Mouse (Mus musculus) B cell, adult 2 months (primary cell): ENCODE data around the gene Cps1.

Source experiments
- DNase-seq, 2 experiments: peaks; one replicate each; pipeline ENCODE4 v3.0.0; 2022

Gene Cps1

DNA sequence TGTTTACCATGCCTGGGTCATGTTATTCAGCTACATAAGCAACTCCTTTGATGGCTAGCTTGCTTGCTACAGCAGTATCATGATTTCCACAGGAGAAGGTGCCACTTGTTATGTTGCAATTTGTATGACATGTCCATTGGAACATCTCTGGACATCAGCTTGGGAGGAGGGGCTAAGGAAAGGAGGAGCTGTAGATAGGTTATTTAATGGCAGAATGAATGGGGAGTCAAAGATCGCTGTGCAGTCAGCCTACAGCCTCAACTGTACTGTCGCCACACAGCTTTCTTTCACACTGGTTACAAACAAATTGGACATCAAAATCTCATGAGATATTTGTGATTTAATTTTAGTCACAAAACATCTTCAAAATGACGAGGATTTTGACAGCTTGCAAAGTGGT is at the start of gene Cps1:
Gene Cps1, plus strand, starts transcription at position 230 of the 400 bp plus-strand sequence.
- no peak for DNase-seq

DNA sequence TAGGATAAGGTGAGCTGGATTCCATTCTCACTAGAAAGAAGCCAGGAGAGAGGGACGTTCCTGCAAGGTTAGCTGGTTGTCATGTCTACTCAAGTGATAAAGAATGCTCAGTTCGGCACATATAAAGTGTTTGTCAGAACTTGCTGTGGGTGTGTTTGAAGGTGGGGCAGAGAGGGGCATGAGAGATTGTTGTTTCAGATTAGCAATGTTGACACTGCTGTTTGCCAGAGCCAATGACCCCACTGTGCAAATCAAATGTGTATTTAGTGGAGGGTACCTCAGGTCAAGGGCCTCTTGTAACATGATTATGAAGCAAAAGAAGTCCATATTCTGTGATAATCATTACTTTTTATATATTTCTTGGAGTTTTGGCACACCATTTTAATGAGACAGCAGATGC is 45.1 kb upstream of the Cps1 start:
- no peak for DNase-seq

DNA sequence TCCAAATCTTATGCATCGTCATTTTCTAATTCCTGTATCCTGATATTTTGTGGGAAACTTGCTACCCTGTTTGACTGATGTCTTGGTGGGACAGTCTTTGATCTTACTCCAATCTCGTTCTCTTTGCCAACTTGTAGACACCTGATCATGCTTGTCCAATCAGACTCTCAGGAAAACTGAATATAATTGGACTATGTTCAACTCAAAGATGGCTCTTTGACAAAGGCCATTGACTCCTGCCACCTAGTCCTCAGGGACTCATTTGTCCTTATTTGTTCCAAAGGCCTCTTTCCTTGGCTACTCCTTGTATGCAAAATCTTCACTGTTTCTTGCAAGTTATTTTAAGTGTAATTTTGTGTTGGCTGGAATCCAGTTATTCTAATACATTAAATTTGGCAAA is 44.2 kb upstream of the Cps1 start:
- DNase-seq = no peak

DNA sequence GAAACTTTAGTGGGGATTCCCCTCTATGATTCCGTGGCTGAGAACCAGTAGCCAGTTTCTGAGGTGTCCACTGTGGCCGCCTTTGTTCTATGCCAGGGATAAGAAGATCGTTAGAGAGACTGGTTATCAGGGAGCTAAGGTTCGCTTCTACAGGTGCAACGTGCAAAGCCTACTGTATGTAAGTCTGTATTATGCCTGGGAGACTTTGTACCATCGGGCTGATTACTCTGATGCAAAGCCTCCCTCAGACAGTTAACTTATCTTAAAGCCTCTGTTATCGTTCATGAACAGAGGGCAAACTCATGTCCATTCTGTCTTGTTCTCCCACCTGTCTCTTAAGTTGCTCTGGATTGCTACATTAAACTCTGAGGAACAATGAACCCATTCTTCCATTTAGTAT is 43.7 kb upstream of the Cps1 start:
- DNase-seq = no peak

DNA sequence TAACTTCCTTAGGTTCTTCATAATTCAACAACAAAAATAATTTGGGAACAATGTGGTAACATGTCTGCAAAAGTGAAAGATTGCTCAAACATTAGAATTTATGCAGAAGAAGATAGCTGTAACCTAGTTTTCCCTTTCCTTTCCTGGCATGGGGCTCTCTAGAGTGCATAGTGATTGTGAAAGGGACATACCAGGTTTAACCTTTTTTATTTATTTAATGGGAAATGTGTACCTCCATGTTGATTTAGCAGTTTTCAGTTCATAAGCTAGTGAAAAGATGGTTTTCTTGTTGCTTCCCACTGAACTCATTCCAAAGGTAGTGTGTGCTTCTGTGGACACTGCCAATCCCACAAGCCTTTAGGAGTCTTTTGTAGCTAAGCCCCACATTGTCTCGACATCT is 30.4 kb upstream of the Cps1 start:
- no peak for DNase-seq

DNA sequence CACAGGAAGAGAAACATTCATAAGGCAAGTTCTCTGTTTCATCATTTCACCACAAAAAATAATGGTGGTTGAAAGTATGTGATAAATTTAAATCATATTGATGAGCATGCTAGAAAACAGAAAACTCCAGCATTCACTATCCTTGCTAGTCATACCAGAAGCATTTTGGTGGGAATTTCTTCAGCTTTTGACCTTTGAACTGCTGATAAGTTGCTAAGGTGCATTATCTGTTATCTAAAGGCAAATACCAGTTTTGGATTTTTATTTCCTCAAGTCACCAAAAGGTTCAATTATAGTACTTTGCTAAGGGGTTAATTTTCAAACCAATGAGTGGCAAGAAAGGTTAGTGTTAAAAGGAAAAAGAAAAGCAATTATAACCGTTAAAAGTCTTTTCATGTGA is 23.6 kb upstream of the Cps1 start:
- no peak for DNase-seq

DNA sequence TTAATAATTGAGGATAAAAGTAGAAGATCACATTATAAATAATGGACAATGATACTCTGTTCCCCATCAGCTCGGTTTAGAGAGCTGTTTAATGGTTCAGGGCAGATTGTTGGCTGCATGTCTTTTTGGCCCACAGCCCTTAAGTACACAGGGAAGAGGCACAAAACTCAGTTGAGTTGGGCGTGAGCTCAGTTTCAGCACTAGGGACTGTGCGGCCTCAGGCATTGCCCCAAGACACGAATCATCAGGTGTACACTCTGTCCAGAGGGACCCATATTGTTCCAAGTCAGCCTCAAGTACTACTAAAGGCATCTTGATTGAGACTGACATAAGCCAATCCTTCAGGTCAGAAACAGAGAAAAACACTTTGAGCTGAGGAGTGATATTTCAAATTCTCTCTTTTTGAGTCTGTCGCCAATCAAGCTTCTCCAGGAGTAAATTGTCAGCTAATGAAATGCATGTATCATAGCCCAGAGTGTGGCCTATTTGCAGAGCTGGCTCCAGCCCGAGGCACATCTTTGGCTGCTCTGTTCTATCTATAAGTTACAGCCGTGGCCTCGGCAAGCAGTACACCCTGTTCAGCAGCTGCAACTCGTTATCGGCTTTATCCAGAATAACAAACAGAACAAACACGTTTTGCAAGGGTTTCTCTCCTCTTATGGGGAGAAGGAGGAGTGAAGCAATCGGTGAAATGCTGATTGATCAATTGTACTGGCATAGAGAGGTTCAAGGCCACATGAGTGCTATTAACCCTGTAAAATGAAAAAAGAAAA is 19.2 kb upstream of the Cps1 start:
- no peak for DNase-seq

DNA sequence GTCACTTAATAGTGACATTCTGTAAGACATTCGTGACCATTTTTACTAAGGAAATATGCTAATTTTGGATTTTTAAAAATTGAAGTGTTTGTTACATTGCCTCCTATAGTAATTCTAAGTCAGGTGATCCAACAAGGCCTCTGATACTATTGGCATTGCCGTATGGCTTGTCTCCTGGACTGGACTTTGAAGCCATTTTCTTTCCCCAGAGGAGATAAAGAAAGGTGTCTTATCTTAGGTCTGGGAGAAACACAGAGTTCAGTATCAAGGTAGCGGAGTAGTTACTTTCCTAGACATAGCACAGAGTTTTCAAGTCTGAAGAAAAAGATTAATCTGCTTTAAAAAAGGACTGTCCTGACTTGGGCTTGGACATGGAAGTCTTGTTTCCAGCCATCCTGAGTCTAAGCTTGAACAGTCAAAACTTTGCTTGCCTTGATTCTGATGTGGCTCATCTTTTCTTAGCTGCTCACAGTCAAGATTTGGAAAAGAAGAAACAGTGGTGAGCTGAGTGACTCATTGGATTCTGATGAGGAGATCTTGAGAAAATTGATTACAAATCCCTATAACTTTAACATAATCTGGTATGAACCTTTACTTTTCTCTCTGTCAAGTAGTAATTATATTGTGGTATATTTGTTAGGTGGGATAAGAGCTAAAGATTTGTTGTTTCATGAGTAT is 11.1 kb upstream of the Cps1 start:
- no peak for DNase-seq

DNA sequence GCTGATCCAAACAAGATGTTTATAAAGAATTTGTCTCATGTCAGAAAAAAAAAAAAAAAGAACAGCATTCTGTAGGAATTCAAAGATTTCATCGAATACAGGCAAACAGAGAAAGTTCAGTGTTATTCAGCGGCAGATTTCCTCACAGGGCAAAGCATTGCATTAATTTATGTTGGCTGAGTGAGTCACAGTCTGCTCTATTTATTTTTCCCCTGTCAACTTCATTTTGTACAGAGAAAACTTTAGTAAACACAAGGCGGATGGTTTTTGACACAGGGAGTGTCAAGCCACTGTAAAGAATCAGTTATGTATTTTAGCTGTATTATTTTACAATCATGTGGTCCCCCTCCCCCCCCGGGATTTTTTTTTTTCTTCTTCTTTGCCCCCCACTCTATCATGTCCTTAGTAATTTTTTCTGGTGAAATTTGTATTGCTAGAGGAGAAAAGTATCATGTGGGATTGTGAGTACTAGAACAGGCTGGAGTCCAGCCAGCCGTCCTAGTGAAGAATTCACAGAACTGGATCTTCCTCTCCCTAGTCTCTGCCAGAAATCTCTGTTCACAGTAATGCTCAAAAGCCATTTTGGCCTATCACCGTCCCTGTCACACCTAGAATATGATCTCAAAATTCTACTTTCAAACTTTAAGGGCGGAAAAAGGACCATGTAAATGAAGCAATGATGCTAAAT is 9.3 kb upstream of the Cps1 start:
- no peak for DNase-seq

DNA sequence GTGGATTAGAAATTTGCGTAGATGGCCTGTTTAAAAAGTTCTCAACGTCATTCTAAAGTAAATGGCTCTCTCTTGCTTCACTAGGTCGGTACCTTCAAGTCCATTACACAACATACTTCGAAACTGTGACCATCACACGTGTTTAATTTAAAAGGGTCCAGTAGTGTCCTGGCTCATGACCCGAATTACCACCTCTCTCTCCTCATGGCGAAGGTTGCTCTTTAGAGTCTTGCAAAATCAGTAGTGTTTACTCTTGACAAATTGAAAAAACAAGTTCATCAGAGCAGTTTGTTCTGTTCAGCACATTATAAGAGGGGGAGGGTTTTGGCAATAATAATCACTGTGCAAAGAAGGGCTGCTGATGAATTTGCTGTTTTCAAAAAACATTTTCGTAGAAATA is 6.3 kb upstream of the Cps1 start:
- no peak for DNase-seq

DNA sequence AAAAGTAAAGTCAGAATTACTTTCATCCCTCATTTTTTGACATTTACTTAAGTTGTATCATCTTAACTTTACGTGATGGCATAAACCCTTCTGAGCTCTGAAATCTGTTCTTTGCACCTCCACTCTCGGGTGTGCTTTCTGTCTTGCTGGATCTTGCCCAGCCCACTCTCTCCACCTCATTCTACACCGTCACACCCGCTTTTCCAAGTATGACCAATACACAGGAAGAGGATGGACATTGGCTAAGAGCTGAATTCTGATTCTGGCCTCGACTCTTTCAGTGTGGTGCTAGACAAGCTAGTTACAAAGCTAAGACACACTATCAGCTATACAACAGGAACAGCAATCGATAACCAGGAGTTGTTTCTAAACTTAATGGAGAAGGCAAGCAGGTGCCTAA is 5.0 kb upstream of the Cps1 start:
- DNase-seq = no peak

DNA sequence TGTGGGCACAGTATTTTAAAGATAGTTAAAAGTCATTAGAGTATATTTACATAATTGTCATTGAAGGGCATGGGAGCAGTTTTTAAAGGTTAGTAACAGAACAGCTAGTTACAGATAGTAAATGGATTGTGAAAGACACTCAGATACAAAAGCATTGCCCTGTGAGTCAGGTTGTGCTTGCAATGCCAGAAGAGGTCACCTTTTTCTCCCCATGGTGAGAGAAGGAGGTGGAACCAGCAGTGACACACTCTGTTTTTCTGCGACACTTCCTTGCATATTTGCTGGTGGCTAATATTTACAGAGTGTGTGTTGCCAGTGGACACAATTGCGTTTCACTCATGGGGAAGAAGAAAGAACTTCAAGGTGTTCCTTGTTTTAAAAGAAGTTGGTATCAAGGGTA is 2.6 kb downstream of the Cps1 start:
- DNase-seq = no peak

DNA sequence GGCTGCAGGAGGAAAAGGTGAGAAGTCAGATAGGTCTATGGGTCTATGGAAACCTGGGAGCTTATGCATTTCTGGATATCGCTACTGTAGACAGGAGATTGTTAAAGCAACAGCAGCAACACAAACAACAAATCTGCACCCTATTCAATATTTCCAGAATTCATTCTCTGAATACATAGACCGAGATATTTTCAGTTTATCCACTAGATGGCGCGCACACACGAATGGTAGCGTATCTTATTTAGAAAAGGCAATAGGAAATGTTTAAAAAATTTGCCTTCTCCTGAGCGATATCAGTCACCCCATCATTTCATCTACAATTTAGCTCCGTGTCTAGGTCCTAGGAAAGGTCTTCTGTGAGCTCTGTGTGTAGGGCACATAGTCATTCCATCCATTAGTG is 21.1 kb downstream of the Cps1 start:
- DNase-seq = no peak

DNA sequence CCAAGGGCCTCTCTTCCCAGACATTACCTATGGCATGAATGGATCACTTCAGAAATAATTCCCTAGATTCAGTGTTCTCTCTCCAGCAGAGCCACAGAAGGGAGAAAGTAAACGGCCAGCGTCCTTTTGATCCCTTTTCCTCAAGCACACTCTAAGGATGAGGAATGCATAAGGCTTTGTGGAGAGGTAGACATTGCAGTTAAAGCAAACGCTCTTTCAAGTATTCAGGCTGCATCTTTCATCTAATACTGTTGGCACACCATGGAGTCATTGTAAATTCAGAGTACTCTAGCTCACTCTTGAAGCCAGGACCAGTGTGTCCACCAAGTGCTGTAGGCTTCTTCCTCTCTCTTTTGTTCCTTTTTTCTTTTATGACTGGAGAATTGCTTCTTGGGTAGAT is 28.4 kb downstream of the Cps1 start:
- DNase-seq = no peak

DNA sequence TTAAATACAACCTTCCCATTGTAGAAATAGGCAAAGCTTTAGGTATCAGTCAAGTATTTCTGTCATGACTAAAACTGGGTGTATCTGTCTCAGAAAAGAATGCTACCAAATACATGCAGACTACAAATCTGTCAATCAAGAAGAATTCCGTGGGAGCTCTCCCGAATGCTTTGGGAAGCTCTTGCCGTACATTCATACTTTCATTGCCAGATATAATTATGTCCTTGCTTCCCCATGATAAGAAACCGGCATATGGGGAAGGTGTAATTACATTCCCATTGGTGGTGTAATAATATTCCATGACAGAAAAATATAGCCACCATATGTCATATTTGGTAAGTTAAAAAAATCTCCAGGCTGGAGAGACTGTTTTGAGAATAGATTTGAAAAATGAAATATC is 44.5 kb downstream of the Cps1 start:
- DNase-seq = no peak

DNA sequence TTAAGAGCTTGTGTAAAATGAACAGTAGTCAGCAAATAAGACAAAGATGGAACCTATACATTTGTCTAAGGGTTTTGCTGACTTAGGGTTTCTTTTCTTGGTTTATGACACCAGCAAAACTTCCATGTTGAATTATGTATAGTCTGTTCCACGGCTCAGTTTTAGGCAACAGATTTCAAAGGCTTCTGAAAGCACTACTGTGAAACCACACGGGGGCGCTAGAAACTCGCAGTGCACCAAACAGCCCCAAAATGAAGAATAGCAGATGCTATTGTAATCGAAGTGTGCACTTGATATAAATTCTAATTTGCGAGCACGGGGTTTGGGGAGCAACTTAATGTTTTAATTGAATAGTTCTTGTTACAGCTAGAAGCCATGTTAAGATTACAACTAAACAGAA is 58.3 kb downstream of the Cps1 start:
- no peak for DNase-seq

DNA sequence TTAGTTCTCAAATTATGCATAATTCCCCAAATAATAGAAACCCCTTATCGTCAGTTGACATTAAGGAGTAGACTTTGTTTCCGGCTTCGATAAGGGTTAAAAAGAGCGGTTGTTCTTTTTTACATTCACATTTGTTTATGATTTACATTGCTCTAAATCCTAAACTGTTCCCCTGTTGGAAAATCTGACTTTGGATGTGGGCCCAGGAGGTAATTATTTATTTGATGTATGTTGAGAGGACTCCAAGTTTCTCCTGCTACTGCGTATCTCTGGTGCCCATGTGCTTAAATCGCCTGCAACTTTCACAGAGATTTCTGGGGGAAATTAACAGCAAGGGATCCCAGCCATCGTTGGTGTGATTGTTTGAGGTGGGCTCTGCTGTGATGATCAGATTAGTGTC is 59.4 kb downstream of the Cps1 start:
- no peak for DNase-seq

DNA sequence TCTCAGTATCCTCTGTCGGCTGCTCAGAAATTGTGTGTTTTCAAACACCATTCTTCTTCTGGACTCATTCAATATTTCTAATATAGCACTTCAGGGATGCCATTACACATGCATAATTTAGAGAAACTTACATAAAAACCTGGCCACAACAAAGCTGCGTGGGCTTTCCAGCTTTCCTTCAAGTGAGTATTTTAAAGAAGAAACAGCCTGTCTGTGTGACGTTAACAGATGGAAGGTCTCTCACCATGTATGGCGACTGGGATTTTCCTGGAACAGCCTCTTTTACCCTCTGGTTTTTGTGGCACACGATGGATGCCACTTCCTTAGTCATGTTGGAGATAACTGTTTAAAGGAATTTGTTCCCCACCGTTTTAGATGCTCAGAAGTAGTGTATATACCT is 60.7 kb downstream of the Cps1 start:
- DNase-seq = no peak

DNA sequence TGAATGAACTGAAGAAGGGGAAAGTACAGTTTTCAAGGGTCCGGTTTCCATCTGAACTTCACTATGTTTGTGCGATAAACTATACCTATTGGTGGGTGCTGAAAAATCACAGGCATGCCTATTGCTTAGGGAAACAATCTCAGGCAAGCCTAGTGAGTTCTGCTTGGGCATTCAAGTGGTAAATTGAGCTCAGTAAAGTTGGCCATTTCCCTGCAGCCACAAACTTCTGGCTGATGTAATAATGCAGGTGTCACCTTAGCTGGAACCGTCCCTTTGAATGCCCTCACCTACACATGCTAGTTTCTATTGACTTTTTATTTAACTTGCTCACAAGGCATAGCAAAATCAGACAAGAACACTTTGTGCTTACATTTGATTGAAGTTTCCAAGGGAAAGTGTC is 61.3 kb downstream of the Cps1 start:
- no peak for DNase-seq

DNA sequence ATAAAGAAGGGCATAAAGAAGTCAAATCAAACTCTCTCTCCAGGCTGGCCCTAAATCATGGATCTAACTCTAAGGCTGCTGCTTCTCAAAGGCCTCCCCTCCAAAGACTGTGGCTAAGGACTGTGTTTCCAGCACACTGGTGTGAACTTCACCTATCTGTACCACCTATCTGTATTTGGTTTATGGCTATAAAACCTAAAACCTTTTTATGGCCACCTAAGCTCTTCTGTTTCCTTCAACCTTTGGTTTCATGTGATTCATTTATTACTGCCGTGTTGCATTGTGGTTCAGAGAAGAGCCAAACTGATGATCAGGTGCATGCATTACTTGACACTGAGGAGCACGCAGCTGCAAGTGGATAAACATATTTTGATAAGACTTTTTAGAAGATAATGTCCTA is 74.5 kb downstream of the Cps1 start:
- DNase-seq = no peak

DNA sequence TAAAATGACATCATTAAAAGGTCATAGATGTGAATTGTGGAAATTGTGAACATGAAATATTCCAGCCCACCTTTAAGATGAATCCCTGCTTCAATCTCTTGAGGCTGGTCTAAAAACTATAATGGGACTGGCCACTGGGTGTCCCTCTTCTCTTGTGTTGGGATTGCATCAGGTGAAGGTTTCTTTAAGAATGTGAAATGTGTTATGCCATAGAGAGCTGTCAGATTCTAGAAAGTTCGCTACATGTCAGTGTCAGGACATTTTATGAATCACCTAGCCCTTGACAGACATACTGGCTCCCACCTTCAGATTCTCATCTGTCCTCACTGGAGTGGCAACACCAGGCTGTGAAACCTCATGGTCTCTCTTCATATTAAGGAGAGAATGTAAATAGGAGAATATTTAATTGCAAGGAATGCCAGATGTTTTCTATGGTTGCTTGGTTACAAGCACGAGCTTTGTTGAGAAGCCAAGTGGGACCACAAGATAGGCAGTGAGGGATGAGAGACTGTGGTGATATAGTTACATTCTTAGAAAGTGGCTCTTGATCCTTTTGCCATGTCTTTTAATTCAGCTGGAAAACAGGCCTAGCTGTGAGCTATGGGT is 95.6 kb downstream of the Cps1 start:
- DNase-seq = no peak

DNA sequence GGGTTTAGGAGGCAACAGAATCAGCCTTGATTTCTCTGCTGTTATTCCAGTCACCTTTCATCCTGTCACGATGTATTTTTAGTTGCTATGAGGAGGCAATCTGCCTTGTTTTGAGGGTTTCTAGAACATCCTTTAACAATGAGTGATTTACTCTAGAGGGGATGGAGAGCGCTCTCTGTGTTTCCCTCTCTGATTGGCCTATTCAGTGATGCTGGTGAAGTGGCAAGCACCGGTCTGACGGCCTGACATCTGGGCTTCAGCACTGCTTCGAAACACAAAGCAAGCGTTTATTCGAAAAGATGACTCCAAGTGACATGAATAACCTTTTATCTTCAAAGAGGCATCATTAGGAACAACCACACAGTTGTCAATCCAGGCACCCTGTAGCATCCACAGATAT is 100.8 kb downstream of the Cps1 start:
- no peak for DNase-seq

DNA sequence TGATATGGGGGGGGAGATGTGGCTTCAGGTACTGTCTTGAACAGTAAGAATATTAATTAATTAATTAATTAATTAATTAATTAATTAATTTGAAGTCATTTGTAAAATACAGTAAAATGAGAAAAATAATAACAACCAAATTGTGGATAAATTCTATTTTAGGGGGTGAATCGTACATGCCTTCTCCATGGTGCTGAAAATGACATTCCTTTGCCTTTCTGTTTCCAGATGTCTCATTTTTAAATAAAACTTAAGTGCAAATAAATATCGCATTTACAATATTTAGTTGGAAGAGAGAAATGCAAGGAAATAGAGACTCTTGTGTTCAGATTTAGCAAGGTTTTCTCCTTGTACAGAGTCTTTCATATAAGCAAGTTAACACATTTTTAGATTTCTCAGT is 112.0 kb downstream of the Cps1 start:
- DNase-seq = no peak
